Mouse (Mus musculus): Measurements from ENCODE around the gene Mki67. TPM values are rescaled to one million over a fixed set of nuclear protein-coding genes. Genes with fewer than 3 reads are reported as not detected.

The Mki67 gene
- polyA plus RNA-seq (2014; fragmentation: Nextera tagmentation; extraction: Ambion mirVana) = 55.7 and 56.3 TPM in 2 replicates

DNA sequence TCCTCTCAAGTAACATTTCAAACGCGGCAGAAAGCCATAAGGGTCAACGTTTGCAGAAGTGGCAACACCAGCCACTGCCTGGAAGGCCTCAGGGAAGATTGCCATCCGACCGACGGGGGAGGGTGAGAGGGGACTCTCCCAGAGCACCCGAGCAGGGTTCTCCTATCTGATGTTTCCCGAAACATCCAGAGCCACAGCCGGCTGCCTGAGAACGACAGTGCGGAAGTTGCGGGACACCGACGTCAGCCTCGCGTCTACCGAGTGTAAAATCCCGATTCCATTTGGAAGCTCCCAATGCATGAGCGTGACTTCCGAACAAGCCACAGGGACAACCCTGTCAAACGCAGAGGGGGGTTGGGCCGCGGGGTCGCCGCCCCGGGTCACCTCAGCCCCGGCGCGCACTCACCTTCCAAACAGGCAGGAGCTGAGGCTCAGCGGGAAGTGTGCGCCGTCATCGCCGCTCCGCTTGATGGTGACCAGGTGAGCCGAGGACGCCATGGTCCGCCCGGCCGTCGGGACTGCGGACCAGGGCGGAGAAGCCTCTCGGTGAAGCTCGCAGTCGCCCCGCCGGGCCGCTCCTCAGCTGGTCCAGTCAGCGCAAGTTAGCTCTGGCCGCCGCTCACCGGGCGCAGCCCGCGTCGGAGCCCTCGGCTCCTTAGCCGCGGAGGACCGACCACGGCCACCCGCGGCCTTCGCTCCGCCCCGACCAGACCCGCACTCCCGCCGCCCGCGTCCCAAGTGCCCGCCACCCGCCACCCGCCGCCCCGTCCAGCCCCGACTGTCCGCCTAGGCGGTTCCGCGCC, at the start of gene Mki67:
Gene Mki67, minus strand, starts transcription at position 720 of the 803 bp plus-strand sequence.
- DNase-seq (ENCODE audit: low spot score) (peak; percentile 72), ATAC-seq (replicated peaks; ENCODE audit: low FRiP score, low TSS enrichment, low read depth) (peak; percentile 73)
- under 1% methylated on average over 80 of the region's 82 CpGs for WGBS
- peaks cover under 1% of the 10 kb centered on the region; the same call in 1 of the 2 replicates for H3K36me3 ChIP-seq (ENCODE audit: control insufficient read depth, insufficient read depth, low read length)
- H3K4me1 ChIP-seq (replicated peaks; ENCODE audit: control insufficient read depth, insufficient read depth, low read length) = peaks cover 26% of the 10 kb centered on the region
- peak within 1 kb of the TSS; percentile 68 for H3K4me2 ChIP-seq (ENCODE audit: low read length)
- no peaks in the 10 kb centered on the region for H3K9me3 ChIP-seq (ENCODE audit: control insufficient read depth, low read length)
- H3K27me3 ChIP-seq (replicated peaks; ENCODE audit: control insufficient read depth, insufficient read depth, low read length) = no peaks in the 10 kb centered on the region
- H3K4me3 ChIP-seq (ENCODE audit: low read depth, low read length) = peak within 1 kb of the TSS; percentile 95
- peak within 1 kb of the TSS; percentile 96 for H3K9ac ChIP-seq (ENCODE audit: low read length)
- H3K27ac ChIP-seq (ENCODE audit: low read depth) = peak within 1 kb of the TSS; percentile 64; the same call in 1 of the 2 replicates

- H3K27me3 ChIP-seq (replicated peaks; ENCODE audit: control insufficient read depth, insufficient read depth, low read length) = no peaks in the 10 kb centered on the region
These were observed 47.1 kb upstream of the Mki67 start for GRCm38 (mm10) chr7:135763311-135763710.

GRCm38 (mm10) chr7:135758754-135759510, 42.8 kb upstream of the Mki67 start:
- no peaks in the 10 kb centered on the region for H3K36me3 ChIP-seq (ENCODE audit: control insufficient read depth, insufficient read depth, low read length)
- no peak for DNase-seq (ENCODE audit: low spot score)
- H3K4me3 ChIP-seq (ENCODE audit: low read depth, low read length) = no peak overlapping the region
- ATAC-seq (replicated peaks; ENCODE audit: low FRiP score, low TSS enrichment, low read depth) = no peak
- no peak overlapping the region for H3K9ac ChIP-seq (ENCODE audit: low read length)
- H3K27ac ChIP-seq (ENCODE audit: low read depth) = no peak overlapping the region
- no peaks in the 10 kb centered on the region for H3K9me3 ChIP-seq (ENCODE audit: control insufficient read depth, low read length)
- H3K27me3 ChIP-seq (replicated peaks; ENCODE audit: control insufficient read depth, insufficient read depth, low read length) = no peaks in the 10 kb centered on the region
- H3K4me2 ChIP-seq (ENCODE audit: low read length) = no peak overlapping the region
- H3K4me1 ChIP-seq (replicated peaks; ENCODE audit: control insufficient read depth, insufficient read depth, low read length) = no peaks in the 10 kb centered on the region
- 87% methylated on average over 12 of the region's 12 CpGs for WGBS

More at GRCm38 (mm10) chr7:135763311-135763710, 47.1 kb upstream of the Mki67 start:
- Histone ChIP-seq H3K9me3 (ENCODE audit: control insufficient read depth, low read length) (no peaks in the 10 kb centered on the region), H3K4me2 (ENCODE audit: low read length) (no peak overlapping the region), H3K36me3 (ENCODE audit: control insufficient read depth, insufficient read depth, low read length) (no peaks in the 10 kb centered on the region), H3K9ac (ENCODE audit: low read length) (no peak overlapping the region), H3K27ac (ENCODE audit: low read depth) (no peak overlapping the region), H3K4me3 (ENCODE audit: low read depth, low read length) (no peak overlapping the region), H3K4me1 (replicated peaks; ENCODE audit: control insufficient read depth, insufficient read depth, low read length) (no peaks in the 10 kb centered on the region)
- DNase-seq (ENCODE audit: low spot score) (no peak), ATAC-seq (replicated peaks; ENCODE audit: low FRiP score, low TSS enrichment, low read depth) (no peak)
- 33% methylated on average over 2 of the region's 2 CpGs for whole genome bisulfite sequencing

DNA sequence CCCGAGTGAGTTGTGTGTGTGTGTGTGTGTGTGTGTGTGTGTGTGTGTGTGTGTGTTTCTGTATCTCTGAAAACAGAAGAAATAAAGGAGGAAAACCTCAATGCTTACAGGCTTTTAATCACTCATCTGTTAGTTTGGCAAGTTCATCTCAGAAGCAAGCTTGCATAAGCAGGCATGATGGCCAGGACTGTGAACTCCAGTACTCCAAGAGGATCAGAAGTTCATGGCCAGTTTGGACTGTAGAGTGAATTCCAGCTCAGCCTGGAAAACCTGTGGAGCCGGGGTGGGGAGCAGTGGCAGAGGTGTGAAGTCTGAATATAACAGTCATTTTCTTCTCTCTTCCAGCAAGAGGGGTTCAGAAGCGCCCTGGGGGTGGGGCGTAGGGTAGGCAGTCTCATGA, 42.0 kb upstream of the Mki67 start:
- no peaks in the 10 kb centered on the region for H3K36me3 ChIP-seq (ENCODE audit: control insufficient read depth, insufficient read depth, low read length)
- H3K4me2 ChIP-seq (ENCODE audit: low read length) = no peak overlapping the region
- H3K4me3 ChIP-seq (ENCODE audit: low read depth, low read length) = no peak overlapping the region
- H3K4me1 ChIP-seq (replicated peaks; ENCODE audit: control insufficient read depth, insufficient read depth, low read length) = no peaks in the 10 kb centered on the region
- no peaks in the 10 kb centered on the region for H3K9me3 ChIP-seq (ENCODE audit: control insufficient read depth, low read length)
- no peak for ATAC-seq (replicated peaks; ENCODE audit: low FRiP score, low TSS enrichment, low read depth)
- no peaks in the 10 kb centered on the region for H3K27me3 ChIP-seq (replicated peaks; ENCODE audit: control insufficient read depth, insufficient read depth, low read length)
- WGBS = 68% methylated on average over 4 of the region's 4 CpGs
- H3K9ac ChIP-seq (ENCODE audit: low read length) = no peak overlapping the region
- no peak overlapping the region for H3K27ac ChIP-seq (ENCODE audit: low read depth)
- no peak for DNase-seq (ENCODE audit: low spot score)

DNA sequence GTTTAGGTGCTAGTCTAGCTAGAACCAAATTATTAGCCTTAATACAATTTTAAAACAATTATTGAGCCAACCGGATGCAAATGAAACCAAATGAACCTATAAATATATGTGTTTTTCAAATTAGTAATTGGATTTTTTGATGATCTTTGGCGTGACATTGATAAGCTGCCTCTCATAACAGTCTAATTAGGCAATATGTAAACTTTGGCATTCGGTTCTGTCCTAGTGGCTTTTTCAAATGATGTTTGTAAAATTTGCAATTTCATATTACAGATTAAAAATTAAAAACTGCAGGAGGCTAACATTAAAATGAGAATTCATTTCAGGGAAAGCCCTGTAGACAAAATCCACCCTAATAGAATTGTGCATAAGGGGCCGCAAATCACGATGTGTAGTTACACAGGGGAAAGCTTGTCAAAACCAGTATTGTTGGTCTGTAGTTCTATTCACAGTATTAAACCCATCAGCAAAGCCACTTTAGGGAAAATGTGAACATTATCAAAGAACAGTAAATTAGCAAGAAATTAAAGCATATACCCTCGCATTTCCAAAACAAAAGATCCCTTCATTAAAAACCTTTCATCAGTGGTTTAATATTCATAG, 40.9 kb upstream of the Mki67 start:
- Histone ChIP-seq H3K9me3 (ENCODE audit: control insufficient read depth, low read length) (no peaks in the 10 kb centered on the region), H3K36me3 (ENCODE audit: control insufficient read depth, insufficient read depth, low read length) (no peaks in the 10 kb centered on the region), H3K27me3 (replicated peaks; ENCODE audit: control insufficient read depth, insufficient read depth, low read length) (no peaks in the 10 kb centered on the region), H3K4me1 (replicated peaks; ENCODE audit: control insufficient read depth, insufficient read depth, low read length) (no peaks in the 10 kb centered on the region), H3K4me3 (ENCODE audit: low read depth, low read length) (no peak overlapping the region), H3K27ac (ENCODE audit: low read depth) (no peak overlapping the region), H3K4me2 (ENCODE audit: low read length) (no peak overlapping the region), H3K9ac (ENCODE audit: low read length) (no peak overlapping the region)
- 89% methylated on average over 6 of the region's 6 CpGs for WGBS
- ATAC-seq (replicated peaks; ENCODE audit: low FRiP score, low TSS enrichment, low read depth) (no peak), DNase-seq (ENCODE audit: low spot score) (no peak)

DNA sequence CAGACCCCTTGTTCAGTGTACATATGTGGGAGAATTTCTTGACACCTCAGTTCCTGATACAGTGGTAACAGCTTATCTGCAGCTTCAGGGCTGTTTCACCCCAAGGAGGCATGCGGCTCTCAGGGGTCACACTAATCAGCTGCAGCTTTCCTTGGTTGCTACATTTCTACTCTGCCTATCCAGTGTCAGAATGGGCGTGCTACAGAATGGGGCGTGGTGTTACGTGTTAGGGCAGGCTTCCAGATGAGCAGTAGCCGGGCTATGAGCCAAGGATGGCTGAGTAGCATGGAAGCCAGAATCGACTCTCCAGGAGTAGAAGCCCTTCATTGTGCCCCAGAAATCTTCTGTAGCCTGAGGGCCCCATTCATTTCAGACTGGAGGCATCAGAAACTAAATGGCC, 32.8 kb upstream of the Mki67 start:
- Histone ChIP-seq H3K9ac (ENCODE audit: low read length) (no peak overlapping the region), H3K9me3 (ENCODE audit: control insufficient read depth, low read length) (no peaks in the 10 kb centered on the region), H3K27me3 (replicated peaks; ENCODE audit: control insufficient read depth, insufficient read depth, low read length) (no peaks in the 10 kb centered on the region), H3K4me2 (ENCODE audit: low read length) (no peak overlapping the region), H3K36me3 (ENCODE audit: control insufficient read depth, insufficient read depth, low read length) (no peaks in the 10 kb centered on the region), H3K4me3 (ENCODE audit: low read depth, low read length) (no peak overlapping the region), H3K4me1 (replicated peaks; ENCODE audit: control insufficient read depth, insufficient read depth, low read length) (0 out of 2 replicates have a peak, but pooled peaks cover 3% of the 10 kb centered on the region), H3K27ac (ENCODE audit: low read depth) (no peak overlapping the region)
- no peak for DNase-seq (ENCODE audit: low spot score)
- no peak for ATAC-seq (replicated peaks; ENCODE audit: low FRiP score, low TSS enrichment, low read depth)
- 62% methylated on average over 6 of the region's 6 CpGs for WGBS

DNA sequence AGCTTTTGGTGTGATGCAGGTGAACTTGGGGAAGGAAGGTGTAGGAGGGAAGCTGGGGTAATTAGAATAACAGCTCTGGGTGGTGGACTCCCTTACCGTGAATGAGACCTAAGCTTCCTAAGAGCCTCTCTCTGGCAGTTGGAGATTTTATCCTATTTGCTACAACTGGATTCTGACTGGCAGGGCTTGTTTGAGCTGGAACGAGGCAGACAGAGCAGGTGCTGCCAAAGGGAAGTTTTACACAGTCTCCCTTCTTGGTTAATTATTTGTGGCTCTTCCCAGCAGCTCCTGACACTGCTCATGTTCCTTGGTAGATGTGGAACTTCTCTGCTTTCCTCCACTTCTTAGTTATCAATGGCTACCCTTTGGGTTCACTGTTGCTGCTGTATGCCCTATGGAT, 30.9 kb upstream of the Mki67 start:
- ATAC-seq (replicated peaks; ENCODE audit: low FRiP score, low TSS enrichment, low read depth) = no peak
- H3K9ac ChIP-seq (ENCODE audit: low read length) = no peak overlapping the region
- no peaks in the 10 kb centered on the region for H3K36me3 ChIP-seq (ENCODE audit: control insufficient read depth, insufficient read depth, low read length)
- WGBS = 32% methylated on average over 2 of the region's 2 CpGs
- H3K4me1 ChIP-seq (replicated peaks; ENCODE audit: control insufficient read depth, insufficient read depth, low read length) = 0 out of 2 replicates have a peak, but pooled peaks cover 3% of the 10 kb centered on the region
- DNase-seq (ENCODE audit: low spot score) = no peak
- no peak overlapping the region for H3K4me2 ChIP-seq (ENCODE audit: low read length)
- H3K4me3 ChIP-seq (ENCODE audit: low read depth, low read length) = no peak overlapping the region
- H3K27me3 ChIP-seq (replicated peaks; ENCODE audit: control insufficient read depth, insufficient read depth, low read length) = no peaks in the 10 kb centered on the region
- no peak overlapping the region for H3K27ac ChIP-seq (ENCODE audit: low read depth)
- H3K9me3 ChIP-seq (ENCODE audit: control insufficient read depth, low read length) = no peaks in the 10 kb centered on the region

- Histone ChIP-seq H3K4me1 (replicated peaks; ENCODE audit: control insufficient read depth, insufficient read depth, low read length) (0 out of 2 replicates have a peak, but pooled peaks cover 3% of the 10 kb centered on the region), H3K36me3 (ENCODE audit: control insufficient read depth, insufficient read depth, low read length) (no peaks in the 10 kb centered on the region), H3K4me3 (ENCODE audit: low read depth, low read length) (no peak overlapping the region), H3K9me3 (ENCODE audit: control insufficient read depth, low read length) (no peaks in the 10 kb centered on the region), H3K27ac (ENCODE audit: low read depth) (no peak overlapping the region), H3K27me3 (replicated peaks; ENCODE audit: control insufficient read depth, insufficient read depth, low read length) (no peaks in the 10 kb centered on the region), H3K9ac (ENCODE audit: low read length) (no peak overlapping the region), H3K4me2 (ENCODE audit: low read length) (no peak overlapping the region)
- no peak for DNase-seq (ENCODE audit: low spot score)
- 44% methylated on average over 6 of the region's 6 CpGs for WGBS
- ATAC-seq (replicated peaks; ENCODE audit: low FRiP score, low TSS enrichment, low read depth) = no peak
These were observed 30.4 kb upstream of the Mki67 start for GRCm38 (mm10) chr7:135746528-135746927.
